Mouse (Mus musculus) c-Kit-positive CD71-positive TER-119-negative erythroid progenitor cells, embryonic 14.5 days (primary cell): ENCODE results near the gene 9430097D07Rik.
A peak's percentile ranks its signal among the peaks of the same experiment; 100 is the strongest.

Source experiments
- DNase-seq: peaks from one replicate; pipeline ENCODE4 v3.0.0-alpha.2; 2013; ENCODE audit warnings: low read depth

9430097D07Rik gene

GRCm38 (mm10) chr2:32559570-32559969 is 15.9 kb downstream of the 9430097D07Rik start:
- no peak for DNase-seq

GRCm38 (mm10) chr2:32556019-32556418 is 19.5 kb downstream of the 9430097D07Rik start:
- DNase-seq, result no peak

GRCm38 (mm10) chr2:32555484-32555883 is 20.0 kb downstream of the 9430097D07Rik start:
- no peak for DNase-seq

GRCm38 (mm10) chr2:32553592-32554148 is 21.8 kb downstream of the 9430097D07Rik start:
- DNase-seq, result no peak

GRCm38 (mm10) chr2:32551236-32551635 is 24.2 kb downstream of the 9430097D07Rik start:
- no peak for DNase-seq

GRCm38 (mm10) chr2:32549764-32550163 is 25.7 kb downstream of the 9430097D07Rik start:
- no peak for DNase-seq

- no peak for DNase-seq
Measured at GRCm38 (mm10) chr2:32549171-32549570, 26.3 kb downstream of the 9430097D07Rik start.

GRCm38 (mm10) chr2:32547964-32548739 is 27.3 kb downstream of the 9430097D07Rik start:
- DNase-seq, result no peak

GRCm38 (mm10) chr2:32547380-32547779 is 28.1 kb downstream of the 9430097D07Rik start:
- DNase-seq, result no peak

- no peak for DNase-seq
Measured at GRCm38 (mm10) chr2:32546951-32547350, 28.5 kb downstream of the 9430097D07Rik start.

GRCm38 (mm10) chr2:32543031-32543449 is 32.4 kb downstream of the 9430097D07Rik start:
- DNase-seq, result no peak

GRCm38 (mm10) chr2:32541986-32542573 is 33.4 kb downstream of the 9430097D07Rik start:
- no peak for DNase-seq

GRCm38 (mm10) chr2:32541333-32541908 is 34.1 kb downstream of the 9430097D07Rik start:
- DNase-seq, result no peak

GRCm38 (mm10) chr2:32539452-32539981 is 36.0 kb downstream of the 9430097D07Rik start:
- DNase-seq, result no peak

- DNase-seq, result no peak
Measured at GRCm38 (mm10) chr2:32538461-32538860, 37.0 kb downstream of the 9430097D07Rik start.

GRCm38 (mm10) chr2:32537941-32538340 is 37.5 kb downstream of the 9430097D07Rik start:
- DNase-seq, result no peak

- no peak for DNase-seq
Measured at GRCm38 (mm10) chr2:32537360-32537905, 38.1 kb downstream of the 9430097D07Rik start.

GRCm38 (mm10) chr2:32536634-32537359 is 38.7 kb downstream of the 9430097D07Rik start:
- no peak for DNase-seq

- no peak for DNase-seq
Measured at GRCm38 (mm10) chr2:32536086-32536633, 39.3 kb downstream of the 9430097D07Rik start.

GRCm38 (mm10) chr2:32535501-32535991 is 39.9 kb downstream of the 9430097D07Rik start:
- DNase-seq, result peak; percentile 23
